Mouse (Mus musculus): ENCODE results near the gene Cdc34b. TPM values are rescaled to one million over a fixed set of nuclear protein-coding genes. Genes with fewer than 3 reads are reported as not detected.
"Not testable (repeated sequence)": the region's sequence is repeated elsewhere in the genome, so short reads cannot be mapped to it uniquely, and the experiment has no call there.

Cdc34b gene
- 0.23 TPM in 1 of 2 replicates, not detected in the other for polyA plus RNA-seq (2014; fragmentation: Nextera tagmentation; extraction: Ambion mirVana)

DNA sequence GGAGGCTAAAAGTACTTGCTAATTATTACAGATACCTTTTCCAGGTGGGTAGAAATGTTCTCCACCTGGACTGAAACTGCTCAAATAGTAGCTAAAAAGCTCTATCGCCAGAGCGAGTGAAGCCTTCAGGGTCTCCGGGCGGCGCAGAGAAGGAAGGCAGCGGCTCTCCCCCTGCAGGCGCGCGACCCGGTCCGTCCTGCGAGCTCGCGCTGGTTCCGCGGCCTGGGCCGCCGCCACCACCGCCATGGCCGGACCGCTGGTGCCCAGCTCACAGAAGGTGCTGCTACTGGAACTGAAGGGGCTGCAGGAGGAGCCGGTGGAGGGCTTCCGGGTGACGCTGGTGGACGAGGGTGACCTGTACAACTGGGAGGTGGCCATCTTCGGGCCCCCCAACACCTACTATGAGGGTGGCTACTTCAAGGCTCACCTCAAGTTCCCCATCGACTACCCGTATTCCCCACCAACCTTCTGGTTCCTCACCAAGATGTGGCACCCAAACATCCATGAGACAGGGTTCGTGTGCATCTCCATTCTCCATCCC, at the start of gene Cdc34b:
Cdc34b (plus strand) TSS at position 51 of the 541 bp plus-strand sequence.
- no peaks in the 10 kb centered on the region for H3K9me3 ChIP-seq (ENCODE audit: control insufficient read depth, low read length)
- no peaks in the 10 kb centered on the region for H3K4me1 ChIP-seq (replicated peaks; ENCODE audit: control insufficient read depth, insufficient read depth, low read length)
- 83% methylated on average over 27 of the region's 29 CpGs for WGBS
- H3K9ac ChIP-seq (ENCODE audit: low read length): no peak within 1 kb of the TSS
- no peak within 1 kb of the TSS for H3K27ac ChIP-seq (ENCODE audit: low read depth, low read length)
- no peak within 1 kb of the TSS for H3K4me2 ChIP-seq (ENCODE audit: low read depth, low read length, severe bottlenecking)
- H3K27me3 ChIP-seq (ENCODE audit: control insufficient read depth, insufficient read depth, low read length): no peaks in the 10 kb centered on the region
- no peak for DNase-seq (ENCODE audit: low spot score)
- ATAC-seq (replicated peaks; ENCODE audit: low FRiP score): no peak
- no peaks in the 10 kb centered on the region for H3K36me3 ChIP-seq (ENCODE audit: control insufficient read depth, insufficient read depth, low read length)
- no peak within 1 kb of the TSS for H3K4me3 ChIP-seq (ENCODE audit: low read depth, low read length)

DNA sequence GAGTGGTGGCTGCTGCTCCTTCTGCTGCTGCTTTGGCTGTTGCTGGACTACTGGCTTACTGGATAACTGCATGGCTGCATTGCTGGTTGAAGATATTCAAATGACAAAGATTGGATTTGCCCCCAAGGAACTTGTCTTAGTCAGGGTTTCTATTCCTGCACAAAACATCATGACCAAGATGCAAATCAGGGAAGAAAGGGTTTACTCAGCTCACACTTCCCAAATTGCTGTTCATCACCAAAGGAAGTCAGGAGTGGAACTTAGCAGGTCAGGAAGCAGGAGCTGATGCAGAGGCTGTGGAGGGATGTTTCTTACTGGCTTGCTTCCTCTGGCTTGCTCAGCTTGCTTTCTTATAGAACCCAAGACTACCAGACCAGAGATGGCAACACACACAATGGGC, 49.1 kb upstream of the Cdc34b start:
- not testable (repeated sequence) for H3K27ac ChIP-seq (ENCODE audit: low read depth, low read length); DNase-seq (ENCODE audit: low spot score); H3K27me3 ChIP-seq (ENCODE audit: control insufficient read depth, insufficient read depth, low read length); H3K36me3 ChIP-seq (ENCODE audit: control insufficient read depth, insufficient read depth, low read length); H3K4me3 ChIP-seq (ENCODE audit: low read depth, low read length); H3K9ac ChIP-seq (ENCODE audit: low read length); H3K4me1 ChIP-seq (replicated peaks; ENCODE audit: control insufficient read depth, insufficient read depth, low read length); H3K9me3 ChIP-seq (ENCODE audit: control insufficient read depth, low read length); ATAC-seq (replicated peaks; ENCODE audit: low FRiP score); H3K4me2 ChIP-seq (ENCODE audit: low read depth, low read length, severe bottlenecking)

DNA sequence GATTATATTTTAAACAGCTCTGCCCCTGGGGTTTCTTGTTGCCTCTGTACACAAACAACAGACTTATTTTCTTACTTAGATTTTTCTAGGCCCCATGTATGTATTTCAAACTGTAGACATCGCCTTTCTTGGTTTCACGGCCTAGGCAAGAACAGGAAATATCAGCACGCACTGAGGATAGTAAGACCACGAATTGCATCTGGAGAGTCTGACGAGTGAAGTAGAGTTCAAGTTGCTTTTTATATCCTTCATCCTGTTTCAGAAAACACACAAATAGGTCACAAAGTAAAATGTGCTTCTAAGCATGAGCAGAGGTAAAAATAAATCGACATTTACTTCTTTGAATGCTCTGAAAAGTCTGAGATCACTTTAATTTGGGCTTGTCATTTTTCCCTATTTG, 46.1 kb upstream of the Cdc34b start:
- Histone ChIP-seq H3K4me3 (ENCODE audit: low read depth, low read length) (no peak overlapping the region), H3K36me3 (ENCODE audit: control insufficient read depth, insufficient read depth, low read length) (no peaks in the 10 kb centered on the region), H3K9ac (ENCODE audit: low read length) (no peak overlapping the region), H3K27me3 (ENCODE audit: control insufficient read depth, insufficient read depth, low read length) (no peaks in the 10 kb centered on the region), H3K4me1 (replicated peaks; ENCODE audit: control insufficient read depth, insufficient read depth, low read length) (no peaks in the 10 kb centered on the region), H3K4me2 (ENCODE audit: low read depth, low read length, severe bottlenecking) (no peak overlapping the region), H3K9me3 (ENCODE audit: control insufficient read depth, low read length) (no peaks in the 10 kb centered on the region), H3K27ac (ENCODE audit: low read depth, low read length) (no peak overlapping the region)
- no peak for ATAC-seq (replicated peaks; ENCODE audit: low FRiP score)
- WGBS: 84% methylated on average over 6 of the region's 6 CpGs
- DNase-seq (ENCODE audit: low spot score): no peak

DNA sequence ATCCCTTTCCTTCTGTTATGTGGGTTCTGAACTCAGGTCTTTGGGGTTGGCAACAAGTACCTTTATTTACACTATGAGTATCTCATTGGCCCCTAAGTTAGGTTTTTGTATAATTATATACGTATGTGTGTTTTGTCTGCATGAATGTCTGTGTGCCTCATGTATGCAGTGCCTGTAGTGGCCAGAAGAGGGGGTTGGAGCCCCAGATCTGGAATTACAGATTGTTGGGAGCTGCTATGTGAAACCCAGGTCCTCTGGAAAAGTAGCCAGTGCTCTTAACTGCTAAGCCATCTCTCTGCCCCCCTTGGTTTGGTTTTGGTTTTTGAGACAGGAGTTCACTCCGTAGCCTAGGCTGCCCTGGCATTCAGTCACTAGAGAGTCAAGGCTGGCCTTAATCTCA, 44.4 kb upstream of the Cdc34b start:
- no peak overlapping the region for H3K4me2 ChIP-seq (ENCODE audit: low read depth, low read length, severe bottlenecking)
- H3K9ac ChIP-seq (ENCODE audit: low read length): no peak overlapping the region
- H3K4me3 ChIP-seq (ENCODE audit: low read depth, low read length): no peak overlapping the region
- no peaks in the 10 kb centered on the region; the same call in 1 of the 2 replicates for H3K4me1 ChIP-seq (replicated peaks; ENCODE audit: control insufficient read depth, insufficient read depth, low read length)
- 86% methylated on average over 2 of the region's 2 CpGs for WGBS
- ATAC-seq (replicated peaks; ENCODE audit: low FRiP score): no peak
- no peak overlapping the region for H3K27ac ChIP-seq (ENCODE audit: low read depth, low read length)
- DNase-seq (ENCODE audit: low spot score): no peak
- H3K9me3 ChIP-seq (ENCODE audit: control insufficient read depth, low read length): no peaks in the 10 kb centered on the region
- no peaks in the 10 kb centered on the region for H3K36me3 ChIP-seq (ENCODE audit: control insufficient read depth, insufficient read depth, low read length)
- H3K27me3 ChIP-seq (ENCODE audit: control insufficient read depth, insufficient read depth, low read length): no peaks in the 10 kb centered on the region

DNA sequence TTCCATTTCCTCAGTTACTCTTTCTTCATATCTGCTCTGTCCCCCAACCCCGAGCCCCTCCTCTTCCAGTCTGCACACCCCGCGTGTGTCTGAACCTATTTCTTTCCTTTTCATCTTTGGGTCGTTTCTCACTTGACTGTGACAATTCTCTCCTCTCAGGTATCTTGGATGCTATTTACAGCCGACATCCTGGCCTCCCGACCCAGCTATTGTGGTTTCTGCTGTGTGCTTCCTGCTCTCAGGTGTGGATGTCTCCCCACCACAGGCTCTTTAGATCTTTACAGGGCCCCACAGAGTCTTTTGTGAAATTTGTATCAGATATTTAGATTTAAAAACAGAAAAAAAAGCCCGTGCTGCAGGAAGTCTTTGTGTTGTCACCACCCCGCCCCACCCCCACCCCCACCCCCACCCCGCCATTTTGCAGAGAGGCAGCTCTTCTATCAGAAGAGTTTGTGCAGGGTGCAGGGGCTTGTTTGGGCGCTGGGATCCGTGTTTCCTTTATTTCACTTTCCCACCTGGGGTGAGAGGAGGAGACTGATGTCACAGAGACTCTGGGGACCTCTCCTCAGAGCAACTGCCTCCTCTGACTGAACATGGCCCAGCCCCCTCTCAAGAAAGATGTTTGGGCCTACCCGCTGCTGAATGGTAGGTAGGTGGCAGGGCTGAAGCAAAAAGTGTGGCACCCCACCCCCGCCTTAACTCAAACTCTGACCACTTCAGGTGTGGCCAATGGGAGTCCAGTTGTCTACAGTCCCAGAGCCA, 43.7 kb upstream of the Cdc34b start:
- Histone ChIP-seq H3K36me3 (ENCODE audit: control insufficient read depth, insufficient read depth, low read length) (no peaks in the 10 kb centered on the region), H3K4me3 (ENCODE audit: low read depth, low read length) (no peak overlapping the region), H3K4me1 (replicated peaks; ENCODE audit: control insufficient read depth, insufficient read depth, low read length) (no peaks in the 10 kb centered on the region; the same call in 1 of the 2 replicates), H3K9me3 (ENCODE audit: control insufficient read depth, low read length) (no peaks in the 10 kb centered on the region), H3K27me3 (ENCODE audit: control insufficient read depth, insufficient read depth, low read length) (no peaks in the 10 kb centered on the region), H3K27ac (ENCODE audit: low read depth, low read length) (no peak overlapping the region), H3K4me2 (ENCODE audit: low read depth, low read length, severe bottlenecking) (no peak overlapping the region), H3K9ac (ENCODE audit: low read length) (no peak overlapping the region)
- DNase-seq (ENCODE audit: low spot score) (no peak), ATAC-seq (replicated peaks; ENCODE audit: low FRiP score) (no peak)
- WGBS: 50% methylated on average over 13 of the region's 13 CpGs

GRCm38 (mm10) chr11:94699399-94699798, 42.2 kb upstream of the Cdc34b start:
- ATAC-seq (replicated peaks; ENCODE audit: low FRiP score) (no peak), DNase-seq (ENCODE audit: low spot score) (no peak)
- H3K4me1 ChIP-seq (replicated peaks; ENCODE audit: control insufficient read depth, insufficient read depth, low read length): no peaks in the 10 kb centered on the region; the same call in 1 of the 2 replicates
- H3K9ac ChIP-seq (ENCODE audit: low read length): no peak overlapping the region
- H3K4me2 ChIP-seq (ENCODE audit: low read depth, low read length, severe bottlenecking): no peak overlapping the region
- H3K4me3 ChIP-seq (ENCODE audit: low read depth, low read length): no peak overlapping the region
- H3K27me3 ChIP-seq (ENCODE audit: control insufficient read depth, insufficient read depth, low read length): no peaks in the 10 kb centered on the region
- no peak overlapping the region for H3K27ac ChIP-seq (ENCODE audit: low read depth, low read length)
- no peaks in the 10 kb centered on the region for H3K36me3 ChIP-seq (ENCODE audit: control insufficient read depth, insufficient read depth, low read length)
- H3K9me3 ChIP-seq (ENCODE audit: control insufficient read depth, low read length): no peaks in the 10 kb centered on the region
- 95% methylated on average over 3 of the region's 3 CpGs for WGBS

GRCm38 (mm10) chr11:94701401-94702215, 40.0 kb upstream of the Cdc34b start:
- no peak overlapping the region for H3K9ac ChIP-seq (ENCODE audit: low read length)
- ATAC-seq (replicated peaks; ENCODE audit: low FRiP score) (no peak), DNase-seq (ENCODE audit: low spot score) (no peak)
- no peaks in the 10 kb centered on the region for H3K9me3 ChIP-seq (ENCODE audit: control insufficient read depth, low read length)
- H3K4me3 ChIP-seq (ENCODE audit: low read depth, low read length): no peak overlapping the region
- no peaks in the 10 kb centered on the region for H3K36me3 ChIP-seq (ENCODE audit: control insufficient read depth, insufficient read depth, low read length)
- 70% methylated on average over 27 of the region's 27 CpGs for WGBS
- H3K4me2 ChIP-seq (ENCODE audit: low read depth, low read length, severe bottlenecking): no peak overlapping the region
- H3K27ac ChIP-seq (ENCODE audit: low read depth, low read length): no peak overlapping the region
- no peaks in the 10 kb centered on the region; the same call in 1 of the 2 replicates for H3K4me1 ChIP-seq (replicated peaks; ENCODE audit: control insufficient read depth, insufficient read depth, low read length)
- no peaks in the 10 kb centered on the region for H3K27me3 ChIP-seq (ENCODE audit: control insufficient read depth, insufficient read depth, low read length)

DNA sequence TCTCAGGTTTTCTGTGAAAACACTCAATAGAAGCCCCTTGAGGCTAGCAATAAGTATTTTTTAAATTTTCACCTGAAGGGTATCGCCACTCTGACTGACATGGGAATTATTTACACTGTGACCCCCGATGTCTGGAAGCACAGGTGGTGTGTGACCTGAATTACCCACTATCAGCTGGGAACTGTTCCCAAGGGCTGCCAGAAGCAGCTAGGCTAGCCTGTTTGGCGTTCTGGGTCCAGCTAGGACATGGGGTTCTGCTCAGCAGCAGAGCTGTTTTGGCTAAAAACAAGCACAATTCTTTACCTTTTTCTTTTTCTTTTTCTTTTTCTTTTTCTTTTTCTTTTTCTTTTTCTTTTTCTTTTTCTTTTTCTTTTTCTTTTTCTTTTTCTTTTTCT, 39.4 kb upstream of the Cdc34b start:
- no peak overlapping the region for H3K27ac ChIP-seq (ENCODE audit: low read depth, low read length)
- H3K36me3 ChIP-seq (ENCODE audit: control insufficient read depth, insufficient read depth, low read length): no peaks in the 10 kb centered on the region
- no peaks in the 10 kb centered on the region; the same call in 1 of the 2 replicates for H3K4me1 ChIP-seq (replicated peaks; ENCODE audit: control insufficient read depth, insufficient read depth, low read length)
- no peak overlapping the region for H3K4me3 ChIP-seq (ENCODE audit: low read depth, low read length)
- no peak overlapping the region for H3K9ac ChIP-seq (ENCODE audit: low read length)
- no peak for ATAC-seq (replicated peaks; ENCODE audit: low FRiP score)
- no peak for DNase-seq (ENCODE audit: low spot score)
- H3K4me2 ChIP-seq (ENCODE audit: low read depth, low read length, severe bottlenecking): no peak overlapping the region
- H3K27me3 ChIP-seq (ENCODE audit: control insufficient read depth, insufficient read depth, low read length): no peaks in the 10 kb centered on the region
- whole genome bisulfite sequencing: 67% methylated on average over 3 of the region's 3 CpGs
- H3K9me3 ChIP-seq (ENCODE audit: control insufficient read depth, low read length): no peaks in the 10 kb centered on the region

All from forebrain, embryonic 11.5 days (tissue).